25 mouse cellular contexts compared by ENCODE assay signal in the genomic region with DNA sequence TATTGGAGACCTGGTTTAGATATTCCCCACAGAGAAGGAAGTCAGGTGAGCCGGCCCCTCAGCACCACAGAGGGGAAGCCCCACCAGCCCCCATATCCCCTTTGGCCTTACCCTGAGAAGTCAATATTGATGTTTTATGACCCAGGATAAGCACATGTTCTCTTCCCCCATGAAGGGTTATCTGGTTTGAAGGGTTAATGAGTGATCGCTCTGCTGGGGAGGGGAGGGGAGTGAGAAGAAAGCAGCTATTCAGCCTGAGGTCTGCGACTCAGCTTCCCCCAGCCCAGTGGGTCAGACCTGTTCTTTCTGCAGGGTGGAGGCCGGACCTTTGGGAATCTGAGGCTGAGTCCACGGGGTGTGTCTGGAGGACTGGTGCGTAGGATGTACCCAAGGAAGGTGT.
DNase-seq lines count a peak whose midpoint lies in the region; ATAC-seq and TF ChIP-seq lines count a peak whose summit lies in the region.
"Had no signal": no experiment of that assay in that cellular context is flagged by ENCODE, and none has a peak within 500 bp of the region (broad histone marks: within the 10 kb centered on the region; RNA-seq: fewer than 3 reads in every experiment).

No protein-coding gene starts in this region.

- H3K27ac ChIP-seq in kidney, postnatal 0 days, result peak overlapping the region; percentile 10
- peak overlapping the region; percentile 31 for H3K27ac ChIP-seq in embryonic facial prominence, embryonic 10.5 days (replicated peaks)
- H3K27ac ChIP-seq in intestine, embryonic 15.5 days, result peak overlapping the region; percentile 93
- peak overlapping the region; percentile 89; the same call in 1 of the 2 replicates for H3K27ac ChIP-seq in stomach, embryonic 14.5 days (ENCODE audit: low read length)
- H3K27ac ChIP-seq: embryonic facial prominence, embryonic 12.5 days; forebrain, embryonic 12.5 days; gastrocnemius, adult 2 months; heart, embryonic 15.5 days; hindbrain, embryonic 15.5 days; limb, embryonic 15.5 days had no signal

- no peak overlapping the region for H3K4me2 ChIP-seq in kidney, postnatal 0 days (ENCODE audit: low read length)
- peak overlapping the region; percentile 47 for H3K4me2 ChIP-seq in intestine, embryonic 15.5 days (replicated peaks)
- H3K4me2 ChIP-seq in stomach, embryonic 14.5 days (replicated peaks; ENCODE audit: low read depth, low read length), result peak overlapping the region; percentile 10; the same call in 1 of the 2 replicates
- H3K4me2 ChIP-seq: embryonic facial prominence, embryonic 12.5 days; forebrain, embryonic 12.5 days; heart, embryonic 15.5 days; hindbrain, embryonic 15.5 days; limb, embryonic 15.5 days; midbrain, embryonic 11.5 days had no signal

- no peak for DNase-seq in kidney, postnatal 0 days (ENCODE audit: low spot score)
- no peak for DNase-seq in kidney, postnatal 25 days
- DNase-seq in embryonic facial prominence, embryonic 10.5 days (ENCODE audit: low spot score), result no peak
- DNase-seq in left cerebral cortex, postnatal 4 days, result no peak
- no peak for DNase-seq in thymus, adult 18-20 months
- DNase-seq: adrenal gland, adult 2 months; B cell, adult 2 months; cerebellum, adult 11 months; cerebellum, adult 9-11 months; gastrocnemius, adult 2 months; heart, postnatal 36 days; kidney, adult 11 months; layer of hippocampus, adult 9-11 months; thymus, adult 2 months; thymus, postnatal 4 days had no signal

- H3K4me1 ChIP-seq in kidney, postnatal 0 days (replicated peaks; ENCODE audit: insufficient read depth, low read length), result no peaks in the 10 kb centered on the region; the same call in 1 of the 2 replicates
- peaks cover 43% of the 10 kb centered on the region for H3K4me1 ChIP-seq in embryonic facial prominence, embryonic 10.5 days
- H3K4me1 ChIP-seq in intestine, embryonic 15.5 days (replicated peaks), result peaks cover 17% of the 10 kb centered on the region
- no peaks in the 10 kb centered on the region; the same call in 1 of the 2 replicates for H3K4me1 ChIP-seq in stomach, embryonic 14.5 days (ENCODE audit: control insufficient read depth, insufficient read depth, low read length)
- H3K4me1 ChIP-seq: heart, embryonic 15.5 days had no signal

- no peak overlapping the region for H3K9ac ChIP-seq in kidney, postnatal 0 days (ENCODE audit: low read depth, low read length)
- H3K9ac ChIP-seq in intestine, embryonic 15.5 days, result peak overlapping the region; percentile 8; the same call in 1 of the 2 replicates
- no peak overlapping the region for H3K9ac ChIP-seq in stomach, embryonic 14.5 days (replicated peaks; ENCODE audit: low read depth, low read length)
- H3K9ac ChIP-seq: embryonic facial prominence, embryonic 12.5 days; forebrain, embryonic 12.5 days; heart, embryonic 15.5 days; hindbrain, embryonic 15.5 days; limb, embryonic 15.5 days had no signal

- intact Hi-C loops in left cerebral cortex, postnatal 4 days (cut with DNase I), result no loop called here

- no peak overlapping the region for H3K4me3 ChIP-seq in kidney, postnatal 0 days (replicated peaks; ENCODE audit: low read depth, low read length)
- H3K4me3 ChIP-seq in embryonic facial prominence, embryonic 10.5 days, result no peak overlapping the region
- peak overlapping the region; percentile 18 for H3K4me3 ChIP-seq in intestine, embryonic 15.5 days (replicated peaks)
- H3K4me3 ChIP-seq in stomach, embryonic 14.5 days (ENCODE audit: low read depth, low read length), result no peak overlapping the region
- H3K4me3 ChIP-seq: embryonic facial prominence, embryonic 12.5 days; erythroblast, embryonic 14.5 days; forebrain, embryonic 12.5 days; gastrocnemius, adult 2 months; heart, embryonic 15.5 days; hindbrain, embryonic 15.5 days; limb, embryonic 15.5 days had no signal

- no peak for TF ChIP-seq CTCF in kidney, postnatal 0 days (IDR thresholded peaks at IDR 0.05; ENCODE audit: low read depth)

- 45% methylated on average over 6 of the region's 6 CpGs for WGBS in kidney, postnatal 0 days
- WGBS in embryonic facial prominence, embryonic 10.5 days, result 55% methylated on average over 6 of the region's 6 CpGs
- 45% methylated on average over 6 of the region's 6 CpGs for WGBS in intestine, embryonic 15.5 days
- WGBS in stomach, embryonic 14.5 days, result 59% methylated on average over 6 of the region's 6 CpGs

- no peaks in the 10 kb centered on the region for H3K9me3 ChIP-seq in kidney, postnatal 0 days (replicated peaks; ENCODE audit: low read length)
- H3K9me3 ChIP-seq in embryonic facial prominence, embryonic 10.5 days, result no peaks in the 10 kb centered on the region
- no peaks in the 10 kb centered on the region for H3K9me3 ChIP-seq in intestine, embryonic 15.5 days
- H3K9me3 ChIP-seq in stomach, embryonic 14.5 days (ENCODE audit: control insufficient read depth, low read depth, low read length), result no peaks in the 10 kb centered on the region
- H3K9me3 ChIP-seq: embryonic facial prominence, embryonic 12.5 days; forebrain, embryonic 12.5 days; heart, embryonic 15.5 days; hindbrain, embryonic 15.5 days; limb, embryonic 15.5 days had no signal

- ATAC-seq in kidney, postnatal 0 days (replicated peaks; ENCODE audit: low FRiP score, low read depth), result no peak
- peak; percentile 69 for ATAC-seq in intestine, embryonic 15.5 days
- peak; percentile 54; the same call in 1 of the 2 replicates for ATAC-seq in stomach, embryonic 14.5 days (ENCODE audit: insufficient number of reproducible peaks, insufficient read depth, low FRiP score, low read depth)
- ATAC-seq: lung, postnatal 0 days had no signal

- H3K36me3 ChIP-seq in kidney, postnatal 0 days (ENCODE audit: insufficient read depth, low read length), result no peaks in the 10 kb centered on the region
- H3K36me3 ChIP-seq in embryonic facial prominence, embryonic 10.5 days (replicated peaks), result no peaks in the 10 kb centered on the region
- H3K36me3 ChIP-seq in intestine, embryonic 15.5 days, result no peaks in the 10 kb centered on the region
- H3K36me3 ChIP-seq in stomach, embryonic 14.5 days (ENCODE audit: control insufficient read depth, insufficient read depth, low read length), result no peaks in the 10 kb centered on the region
- H3K36me3 ChIP-seq: embryonic facial prominence, embryonic 12.5 days; forebrain, embryonic 12.5 days; heart, embryonic 15.5 days; hindbrain, embryonic 15.5 days; limb, embryonic 15.5 days had no signal

- H3K27me3 ChIP-seq in kidney, postnatal 0 days (ENCODE audit: insufficient read depth, low read length), result no peaks in the 10 kb centered on the region
- peaks cover 10% of the 10 kb centered on the region for H3K27me3 ChIP-seq in embryonic facial prominence, embryonic 10.5 days (replicated peaks; ENCODE audit: low read depth, poor library complexity, severe bottlenecking)
- no peaks in the 10 kb centered on the region for H3K27me3 ChIP-seq in intestine, embryonic 15.5 days (replicated peaks)
- no peaks in the 10 kb centered on the region for H3K27me3 ChIP-seq in stomach, embryonic 14.5 days (ENCODE audit: control insufficient read depth, insufficient read depth, low read length)
- H3K27me3 ChIP-seq: embryonic facial prominence, embryonic 12.5 days; heart, embryonic 15.5 days; hindbrain, embryonic 15.5 days; limb, embryonic 15.5 days had no signal

Comparison
In these comparisons a context has a peak if more than half of its experiments do, and no peak if none do; other contexts are left out.
1. H3K27ac ChIP-seq: peak in every context shown above with its lines; median percentile 93 in intestine, embryonic 15.5 days; 89 in stomach, embryonic 14.5 days; 31 in embryonic facial prominence, embryonic 10.5 days; 10 in kidney, postnatal 0 days.